Mouse (Mus musculus) mesoderm, embryonic 11.5 days (tissue): ENCODE data around the gene Tacc2.
"Not testable (repeated sequence)": the region's sequence is repeated elsewhere in the genome, so short reads cannot be mapped to it uniquely, and the experiment has no call there.

Experiments
- DNase-seq: peaks from one replicate; pipeline ENCODE4 v3.0.0-alpha.2; 2012; ENCODE audit warnings: low read depth, low spot score

Gene Tacc2

DNA sequence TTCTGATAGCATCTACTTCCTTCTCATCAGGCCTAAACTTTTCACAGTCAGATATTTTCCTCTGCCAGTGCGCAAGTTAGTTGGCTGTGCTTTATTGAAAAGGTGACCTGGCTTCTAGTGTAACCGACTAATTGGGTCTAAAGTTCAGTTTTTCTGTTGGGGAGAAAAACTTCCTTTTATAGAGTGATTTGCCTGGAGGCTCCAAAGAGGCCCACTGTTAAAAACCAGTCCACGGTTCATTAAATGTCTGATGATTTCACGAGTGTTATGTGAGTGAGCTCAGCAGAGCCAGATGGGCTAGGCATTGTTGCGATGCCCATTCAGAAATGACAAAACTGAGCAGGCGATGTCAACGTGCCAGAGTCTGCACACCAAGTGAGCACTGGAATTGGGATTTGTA, 6.8 kb upstream of the Tacc2 start:
- no peak for DNase-seq

DNA sequence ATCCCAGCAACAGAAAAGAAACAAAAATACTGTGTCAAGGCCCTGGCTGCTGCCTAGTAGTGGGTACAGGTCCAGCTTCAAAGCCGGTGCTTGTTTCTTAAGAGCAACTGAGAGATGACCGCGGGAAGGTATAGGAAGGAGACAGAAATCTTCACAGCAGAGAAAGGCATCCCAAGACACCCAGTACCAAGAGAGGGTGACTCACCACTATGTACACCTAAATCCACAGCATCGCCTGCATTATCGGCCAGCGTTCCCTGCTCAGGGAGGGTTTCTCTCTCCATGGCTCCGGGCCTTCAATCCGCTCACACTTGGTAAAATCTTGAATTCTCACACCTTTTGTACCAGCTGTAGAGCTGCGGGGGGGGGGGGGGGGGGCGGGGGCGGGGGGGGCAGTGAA, 4.4 kb upstream of the Tacc2 start, which contains the start of gene Nsmce4a:
Nsmce4a (minus strand) TSS at position 298 of the 400 bp plus-strand sequence.
- DNase-seq, result no peak

DNA sequence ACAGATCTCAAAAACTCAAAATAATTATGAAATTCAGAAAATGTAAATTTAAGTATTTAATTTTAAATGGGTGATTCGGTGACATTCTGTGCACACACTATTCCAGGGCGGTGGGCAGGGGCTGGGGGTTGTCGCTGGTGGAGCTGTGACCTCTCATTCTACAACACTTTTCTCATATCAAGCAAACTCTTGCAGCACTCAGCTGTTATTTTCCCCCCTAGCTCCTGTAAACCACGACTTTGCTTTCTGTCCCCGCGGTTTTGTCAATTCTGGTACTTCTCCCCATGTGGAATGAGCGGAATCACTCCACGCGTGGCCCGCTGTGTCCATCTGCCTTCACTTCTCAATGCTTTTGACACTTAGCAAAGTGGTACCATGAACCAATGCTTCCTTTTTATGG, 3.5 kb upstream of the Tacc2 start:
- no peak for DNase-seq

DNA sequence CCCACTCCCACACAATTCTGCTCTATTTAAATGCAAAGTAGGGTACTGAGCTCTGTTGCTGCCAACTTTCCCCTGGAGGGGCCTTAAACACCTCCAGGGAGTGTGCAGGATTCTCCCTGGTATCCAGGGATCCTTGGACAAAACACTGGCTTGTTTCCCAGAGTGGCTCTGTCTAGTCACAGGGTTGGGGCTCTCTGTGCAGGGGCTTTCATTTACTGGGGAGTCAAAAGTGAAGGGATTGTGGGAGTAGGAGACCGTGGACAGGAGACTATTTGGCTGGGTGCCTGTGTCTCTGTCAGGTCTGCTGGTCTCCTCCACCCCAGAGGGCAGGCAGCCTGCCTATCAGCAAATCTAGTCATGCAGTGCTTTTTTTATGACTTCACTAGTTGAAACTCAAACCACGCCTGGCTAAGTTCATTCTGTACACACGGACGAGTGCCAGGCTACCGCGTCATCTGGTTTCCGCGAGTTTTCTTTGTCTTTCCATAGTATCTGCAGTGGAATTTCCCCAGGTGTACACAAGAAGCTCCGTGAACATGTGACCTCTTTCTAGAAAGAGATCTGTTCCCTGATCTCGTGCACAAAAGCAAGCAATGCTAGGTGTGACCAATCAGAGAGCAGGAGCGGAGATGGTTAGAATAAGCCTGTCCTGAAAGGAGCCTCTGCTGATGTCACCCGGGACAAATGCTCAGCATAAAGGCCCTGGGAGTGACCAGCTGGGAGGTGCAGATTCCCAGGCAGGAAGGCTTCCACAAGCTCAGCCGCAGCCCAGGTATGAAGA, 2.8 kb upstream of the Tacc2 start:
- no peak for DNase-seq

DNA sequence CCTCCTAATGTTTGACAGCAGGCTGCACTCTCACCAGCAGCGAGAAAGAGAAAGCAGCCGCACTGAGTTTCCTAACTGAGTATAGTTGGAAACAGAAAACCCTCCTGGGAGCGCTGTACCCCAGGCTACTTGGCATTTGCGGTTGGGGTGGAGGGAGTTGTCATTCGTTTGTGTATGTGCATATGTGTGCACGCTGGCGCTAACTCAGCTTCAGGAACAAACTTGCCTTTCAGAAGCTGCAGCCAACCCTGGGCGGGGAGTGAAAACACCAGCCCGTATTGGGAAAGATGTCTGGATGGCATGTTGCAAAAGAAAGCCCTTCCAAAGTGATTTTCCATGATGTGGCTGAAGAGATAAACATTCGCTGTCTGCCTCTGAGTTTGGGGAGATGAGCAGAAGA, 257 bp upstream of the Tacc2 start:
- DNase-seq, result no peak

DNA sequence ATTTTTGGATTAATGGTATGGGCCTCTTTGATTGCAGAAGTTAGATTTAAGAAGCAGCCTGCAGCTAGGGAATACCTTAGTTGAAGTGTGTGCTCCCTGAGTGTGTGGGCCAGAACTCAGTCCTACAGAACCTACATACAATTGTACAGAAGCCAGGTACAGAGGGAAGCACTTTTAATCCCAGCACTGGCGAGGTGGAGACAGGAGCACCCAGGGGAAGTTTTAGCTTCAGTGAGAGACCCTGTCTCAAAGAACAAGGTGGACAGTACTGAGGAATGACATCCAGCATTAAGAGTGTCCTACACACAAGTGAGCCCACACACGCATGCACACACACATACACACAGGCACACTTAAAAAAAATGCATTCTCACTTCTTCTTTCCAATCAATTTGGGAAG, 828 bp downstream of the Tacc2 start:
- DNase-seq, result no peak

DNA sequence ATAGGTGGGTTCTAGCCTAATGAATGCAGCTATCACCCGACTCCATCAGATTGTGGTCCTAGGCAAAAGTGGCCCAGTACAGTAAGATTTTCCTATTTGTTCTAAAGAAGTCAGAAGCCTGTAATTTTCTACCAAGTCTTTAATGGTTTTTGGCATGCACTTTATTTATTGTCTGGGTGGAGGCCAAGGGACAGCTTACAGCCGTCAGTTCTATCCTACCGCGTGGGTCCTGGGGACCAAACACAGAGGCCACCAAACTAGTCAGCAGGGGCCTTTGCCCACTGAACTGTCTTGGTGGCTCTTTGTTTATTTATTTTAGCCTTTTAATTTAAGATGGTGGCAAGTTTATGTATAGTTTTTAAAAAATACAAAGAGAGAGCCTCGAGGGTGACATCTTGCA, 1.4 kb downstream of the Tacc2 start:
- DNase-seq, result no peak

DNA sequence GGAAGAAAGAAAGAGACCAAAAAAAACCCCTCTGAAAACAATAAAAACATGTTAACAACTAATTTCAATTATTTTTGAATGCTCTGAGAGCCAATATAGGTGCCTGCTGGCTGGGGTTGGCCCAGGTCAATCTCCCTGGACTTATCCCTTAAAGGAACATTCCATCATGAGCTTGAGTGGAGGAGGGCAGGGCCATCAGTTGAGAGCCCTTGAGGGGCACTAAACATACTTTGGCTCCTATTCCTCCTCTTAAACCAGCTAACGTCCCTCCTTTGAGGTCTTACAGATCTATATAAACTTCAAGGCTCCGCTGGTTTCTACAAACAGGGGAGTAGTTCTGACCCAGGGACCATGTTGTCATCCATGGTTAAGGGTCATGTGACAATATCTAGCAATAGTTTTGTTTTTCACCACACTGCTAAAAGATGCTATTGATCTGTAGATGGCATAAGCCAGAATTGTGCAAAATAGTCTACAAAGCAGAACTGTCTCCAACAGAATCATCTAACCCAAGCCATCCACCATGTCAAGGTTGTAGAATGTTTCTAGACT, 9.4 kb downstream of the Tacc2 start:
- no peak for DNase-seq

DNA sequence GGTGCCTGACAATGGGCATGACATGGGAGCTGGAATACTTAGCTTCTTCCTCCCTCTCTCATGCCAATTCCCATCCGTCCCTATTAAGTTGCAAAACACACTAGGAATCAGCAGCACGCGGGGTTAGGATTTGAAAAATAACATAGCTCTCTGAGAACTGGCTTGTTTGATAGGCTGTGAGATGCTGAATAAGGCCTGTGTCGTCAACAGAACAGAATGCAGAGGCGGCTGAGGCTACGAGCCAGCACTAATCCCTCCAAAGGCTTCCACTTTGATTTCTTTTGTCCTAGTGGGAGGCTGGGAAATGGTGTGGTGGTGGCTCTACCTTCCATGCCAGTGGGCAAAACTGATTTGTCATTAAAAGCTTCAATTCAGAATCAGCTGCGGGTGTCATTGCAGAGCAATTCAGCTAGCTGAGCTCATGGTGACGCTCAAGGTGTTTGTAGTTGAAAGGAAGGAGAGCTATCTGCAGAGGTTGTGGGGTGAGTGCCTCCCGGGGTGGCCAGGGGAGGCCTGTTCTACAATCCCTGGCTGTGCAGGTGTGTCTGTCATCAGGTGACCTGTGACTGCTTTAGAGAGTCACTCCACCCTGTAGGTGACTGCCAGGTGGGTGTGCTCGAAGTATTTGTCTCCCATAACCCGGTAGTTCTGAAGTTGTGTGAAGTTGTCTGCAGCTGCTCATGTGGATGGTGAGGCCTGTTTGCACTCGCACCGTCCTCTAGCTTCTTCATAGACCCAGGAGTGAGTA, 13.0 kb downstream of the Tacc2 start:
- DNase-seq, result no peak

DNA sequence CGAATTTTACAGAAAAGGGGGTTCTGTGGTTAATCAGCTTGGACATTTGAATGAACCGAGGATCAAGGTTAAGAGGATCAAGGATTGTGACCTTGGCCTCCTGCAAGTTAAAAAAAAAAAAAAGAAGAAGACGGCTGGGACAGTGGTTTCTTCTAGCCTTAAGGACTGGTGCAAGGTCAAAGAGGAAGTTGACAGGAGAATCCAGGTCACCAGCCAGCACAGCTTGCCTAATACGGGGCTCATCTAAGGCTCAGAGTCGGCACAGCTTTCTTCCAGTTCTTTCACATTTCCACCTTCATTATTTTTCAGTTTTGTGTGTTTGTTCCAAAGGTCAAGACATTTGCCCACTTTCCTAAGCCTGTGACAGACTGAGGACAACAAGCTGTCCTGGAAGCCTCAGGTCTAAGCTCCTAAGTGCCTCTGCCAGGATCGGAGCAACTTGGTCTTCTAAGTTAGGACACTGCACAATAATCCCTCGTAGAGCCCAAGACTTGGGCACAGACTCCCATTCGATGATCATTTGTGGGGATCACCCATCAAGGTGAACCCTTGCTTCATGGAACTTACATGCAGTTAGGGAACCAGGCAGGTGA, 13.7 kb downstream of the Tacc2 start:
- no peak for DNase-seq

DNA sequence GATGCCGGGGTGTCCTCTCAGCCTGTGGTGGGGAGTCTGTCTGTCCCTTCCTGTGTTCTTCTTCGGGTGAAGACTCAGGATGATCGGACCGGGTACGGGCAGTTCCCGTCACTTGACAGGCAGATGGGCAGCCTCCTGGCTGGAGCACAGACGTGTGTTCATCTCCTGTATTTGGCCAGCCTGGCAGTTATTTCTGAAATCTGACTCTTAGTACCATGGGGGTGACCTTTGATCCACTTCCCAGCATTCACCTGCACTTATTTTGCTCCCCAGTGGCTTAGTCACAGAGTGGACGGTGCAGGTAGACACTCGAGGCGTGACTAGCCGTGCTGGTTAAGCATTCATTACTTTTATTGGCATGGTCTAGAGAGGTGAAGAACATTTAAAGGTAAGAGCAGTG, 15.7 kb downstream of the Tacc2 start:
- not testable (repeated sequence) for DNase-seq

DNA sequence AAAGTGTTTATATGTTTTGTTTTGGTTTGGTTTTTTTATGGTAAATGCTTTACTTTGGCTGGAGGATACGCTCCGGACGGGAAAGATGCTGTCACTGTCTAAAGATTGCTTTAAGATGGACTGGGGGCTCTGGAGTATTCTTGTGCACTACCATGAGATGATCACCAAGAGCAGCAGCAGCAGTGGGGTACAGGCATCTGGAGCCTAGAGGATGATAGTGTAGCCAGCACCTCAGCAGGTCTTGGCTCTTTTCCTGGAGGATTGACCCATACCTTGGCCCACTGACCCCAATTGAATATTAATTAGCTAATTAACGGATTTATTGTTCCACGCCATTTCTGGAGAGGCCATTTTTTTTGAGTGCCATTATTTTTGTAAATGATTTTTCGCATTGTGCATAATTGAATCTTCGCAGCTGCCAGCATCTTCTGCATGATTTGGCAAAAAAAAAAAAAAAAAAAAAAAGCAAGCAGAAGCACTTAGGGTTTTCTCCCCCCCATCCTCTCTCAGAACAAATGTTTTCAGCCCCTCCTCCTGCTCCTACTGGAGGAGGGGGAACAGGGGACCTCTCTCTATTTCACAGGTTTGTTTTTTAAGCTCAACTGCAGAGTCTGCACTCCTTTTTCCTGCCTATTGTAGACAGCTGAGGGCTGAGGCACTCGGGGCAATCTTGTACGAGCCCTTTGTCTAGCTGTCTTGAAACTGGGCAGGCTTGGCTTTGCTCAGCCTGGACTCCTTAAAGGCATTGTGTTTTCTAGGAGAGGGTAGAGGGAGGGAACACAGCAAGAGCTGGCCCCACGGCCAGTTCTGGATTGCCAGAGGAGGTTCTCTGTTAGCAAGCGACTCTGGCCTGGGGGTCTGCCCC, 16.4 kb downstream of the Tacc2 start:
- DNase-seq, result not testable (repeated sequence)

DNA sequence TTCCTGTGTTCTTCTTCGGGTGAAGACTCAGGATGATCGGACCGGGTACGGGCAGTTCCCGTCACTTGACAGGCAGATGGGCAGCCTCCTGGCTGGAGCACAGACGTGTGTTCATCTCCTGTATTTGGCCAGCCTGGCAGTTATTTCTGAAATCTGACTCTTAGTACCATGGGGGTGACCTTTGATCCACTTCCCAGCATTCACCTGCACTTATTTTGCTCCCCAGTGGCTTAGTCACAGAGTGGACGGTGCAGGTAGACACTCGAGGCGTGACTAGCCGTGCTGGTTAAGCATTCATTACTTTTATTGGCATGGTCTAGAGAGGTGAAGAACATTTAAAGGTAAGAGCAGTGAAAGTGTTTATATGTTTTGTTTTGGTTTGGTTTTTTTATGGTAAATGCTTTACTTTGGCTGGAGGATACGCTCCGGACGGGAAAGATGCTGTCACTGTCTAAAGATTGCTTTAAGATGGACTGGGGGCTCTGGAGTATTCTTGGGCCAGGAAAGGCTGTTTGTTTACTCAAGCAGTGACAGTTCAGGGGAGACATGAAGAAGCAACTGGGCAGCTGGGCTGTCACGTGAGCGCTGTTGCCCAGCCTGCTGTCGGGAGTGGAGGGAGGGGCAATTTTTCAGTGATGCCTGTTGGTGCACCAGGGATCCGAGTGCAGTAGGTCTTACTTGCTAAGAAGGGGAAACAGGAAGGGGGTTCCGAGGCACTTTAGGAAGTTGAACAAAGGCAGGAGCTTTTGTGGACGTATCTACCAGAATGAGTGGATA, 19.0 kb downstream of the Tacc2 start:
- DNase-seq, result peak; percentile 26

DNA sequence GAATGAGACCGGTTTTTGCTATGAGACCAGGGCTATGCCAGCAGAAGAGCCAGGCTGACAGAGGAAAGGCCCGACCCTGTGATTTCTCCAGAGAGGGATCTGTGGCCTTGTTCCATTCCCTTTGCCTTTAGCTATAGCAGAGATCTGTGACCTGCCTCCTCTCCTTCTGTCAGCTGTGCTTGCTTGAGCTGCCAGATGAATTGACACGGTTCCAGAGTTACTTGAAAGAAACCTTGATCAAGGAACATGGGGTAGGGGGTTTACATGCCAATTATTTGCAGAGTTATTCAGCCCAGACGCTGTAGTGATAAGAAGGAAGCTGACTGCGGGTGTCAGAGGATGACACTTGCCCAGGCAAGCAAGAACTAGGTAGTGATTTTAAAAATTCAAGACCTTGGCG, 20.3 kb downstream of the Tacc2 start:
- DNase-seq, result no peak

DNA sequence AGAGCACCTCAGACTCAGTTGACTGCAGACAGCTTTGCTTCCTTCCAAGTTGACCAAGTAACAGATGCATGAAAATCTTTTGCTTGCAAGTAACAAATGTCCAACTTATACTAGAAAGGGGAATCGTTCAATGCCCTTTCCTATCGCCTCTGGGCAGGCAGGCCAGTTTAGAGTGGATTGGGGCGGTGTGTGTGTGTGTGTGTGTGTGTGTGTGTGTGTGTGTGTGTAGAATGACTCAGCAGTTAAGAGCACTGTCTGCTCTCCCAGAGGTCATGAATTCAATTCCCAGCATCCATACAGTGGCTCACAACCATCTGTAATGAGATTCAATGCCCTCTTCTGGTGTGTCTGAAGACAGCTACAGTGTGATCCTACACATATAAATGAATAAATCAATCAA, 22.8 kb downstream of the Tacc2 start:
- no peak for DNase-seq

DNA sequence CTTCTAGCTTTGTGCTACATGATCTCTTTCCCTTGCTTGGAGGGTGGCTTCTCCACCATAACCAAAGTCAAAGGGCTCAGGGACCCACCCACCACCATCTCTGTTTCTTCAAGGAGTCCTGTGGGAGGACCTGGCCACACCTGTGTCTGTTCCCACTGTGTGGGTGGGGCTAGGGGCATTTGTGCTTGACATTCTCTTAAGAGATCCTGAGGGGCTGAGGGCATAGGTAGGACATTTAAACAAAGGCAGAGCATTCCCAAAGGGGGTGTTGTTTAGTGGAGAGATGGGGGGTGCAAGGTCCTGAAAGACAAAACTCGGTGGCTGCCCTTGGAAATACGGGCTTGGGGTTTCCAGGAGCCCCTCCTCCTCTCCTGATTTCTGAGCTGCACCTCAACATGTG, 23.3 kb downstream of the Tacc2 start:
- no peak for DNase-seq

DNA sequence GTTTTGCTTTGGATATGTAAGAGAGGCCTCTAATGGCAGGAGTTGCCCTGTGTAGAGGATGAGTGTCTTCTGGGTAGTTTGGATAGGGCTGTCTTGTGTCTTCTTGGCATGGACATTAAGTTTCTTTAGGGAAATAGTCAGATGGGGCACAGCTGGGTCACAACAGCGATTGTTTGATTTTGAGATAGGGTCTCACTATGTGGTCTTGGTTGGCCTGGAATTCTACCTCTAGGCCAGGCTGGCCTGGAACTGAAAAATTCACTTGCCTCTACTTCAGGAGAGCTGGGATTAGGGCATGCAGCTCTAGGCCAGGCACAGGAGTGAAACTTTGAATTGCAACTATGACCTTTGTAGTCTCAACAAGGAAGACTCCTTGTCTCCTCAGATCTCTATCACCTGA, 25.6 kb downstream of the Tacc2 start:
- no peak for DNase-seq

DNA sequence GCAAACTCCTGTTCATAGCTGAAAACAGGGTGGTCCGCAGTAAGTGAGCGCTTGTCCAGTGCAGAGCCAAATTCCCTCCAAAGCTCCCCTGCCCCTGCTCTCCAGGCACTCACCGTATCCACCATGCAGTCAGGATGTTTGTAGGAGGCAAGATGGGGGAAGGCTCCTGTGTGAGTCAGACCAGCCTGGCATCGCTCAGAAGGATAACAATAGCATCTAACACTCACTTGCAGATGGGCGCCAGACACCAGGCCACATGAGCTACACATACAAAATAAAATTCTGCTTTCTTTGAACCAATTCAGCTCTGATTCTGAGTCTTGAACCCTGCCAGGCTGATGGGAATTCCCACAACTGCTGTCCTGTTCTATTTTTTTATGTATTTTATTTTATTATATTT, 26.3 kb downstream of the Tacc2 start:
- DNase-seq, result no peak

DNA sequence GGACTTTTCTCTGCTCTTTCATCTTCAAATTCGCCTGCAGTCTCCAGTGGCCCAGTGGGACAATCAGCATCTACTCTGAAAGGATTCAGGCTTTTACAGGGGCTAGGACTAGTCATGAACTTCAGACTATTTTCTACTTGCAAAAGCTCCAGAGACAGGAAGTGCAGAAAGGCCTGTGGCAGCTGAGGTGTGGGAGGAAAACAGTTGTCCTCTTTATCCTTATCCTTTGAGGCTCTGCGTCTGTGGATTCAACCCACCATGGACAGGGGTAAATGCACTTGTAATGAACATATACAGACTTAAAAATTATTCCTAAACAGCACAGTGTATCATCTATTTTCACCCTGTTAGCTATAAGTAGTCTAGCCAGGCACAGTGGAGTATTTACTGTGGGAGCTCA, 27.2 kb downstream of the Tacc2 start:
- DNase-seq, result no peak

DNA sequence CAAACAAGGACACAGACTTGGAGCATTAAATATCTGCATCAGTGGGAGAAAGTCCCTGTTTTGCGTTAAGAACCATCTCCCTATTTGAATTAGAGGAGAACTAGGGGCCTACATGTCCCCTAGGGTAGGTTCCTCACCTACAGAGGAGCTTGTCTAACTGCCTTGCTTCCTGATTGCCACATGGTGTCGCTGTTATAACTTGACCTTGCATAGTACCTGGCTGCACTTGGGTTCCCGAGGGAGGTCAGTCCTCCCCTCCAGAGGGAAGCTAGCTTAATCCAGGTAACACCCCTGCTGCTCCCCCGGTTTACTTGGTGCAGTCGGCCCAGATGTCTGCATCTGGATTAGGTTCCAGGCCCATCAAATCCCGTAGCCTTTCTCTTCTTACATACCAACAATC, 27.9 kb downstream of the Tacc2 start:
- DNase-seq, result peak; percentile 30

DNA sequence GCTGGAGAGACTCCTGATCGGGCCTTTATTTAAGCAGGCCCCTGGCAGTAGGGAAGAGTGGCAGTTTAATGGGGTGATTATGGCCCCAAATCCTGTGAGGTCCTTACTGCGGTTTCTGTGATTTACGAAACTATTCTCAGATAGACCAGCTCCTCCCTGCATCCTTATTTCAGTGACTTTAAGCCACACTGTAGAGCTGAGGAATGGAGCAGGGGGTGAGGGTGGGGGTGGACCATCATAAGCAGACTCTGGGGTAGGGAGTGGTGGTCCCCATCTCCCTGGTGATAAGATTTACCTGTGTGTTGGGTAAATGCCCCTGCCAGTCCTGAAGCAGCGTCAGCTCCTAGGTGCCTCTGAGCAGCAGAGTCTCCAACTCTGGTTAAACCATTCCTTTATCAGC, 29.7 kb downstream of the Tacc2 start:
- DNase-seq, result no peak
